8 mouse cellular contexts compared by ENCODE assay signal in genomic region chr8:119862390-119862734, GRCm38 (mm10). TPM values are rescaled to one million over a fixed set of nuclear protein-coding genes. Genes with fewer than 3 reads are reported as not detected.
DNase-seq lines count a peak whose midpoint lies in the region; ATAC-seq and TF ChIP-seq lines count a peak whose summit lies in the region.

No protein-coding gene starts in this region.

- no peak for TF ChIP-seq CTCF in cerebellum, adult 2 months (IDR thresholded peaks at IDR 0.05; ENCODE audit: borderline replicate concordance, insufficient read depth, low read depth, low read length)
- no peak for TF ChIP-seq CTCF in lung, postnatal 0 days (IDR thresholded peaks at IDR 0.05)
- no peak for TF ChIP-seq CTCF in olfactory bulb, adult 2 months (IDR thresholded peaks at IDR 0.05; ENCODE audit: insufficient read depth, low read depth, low read length)

- H3K9ac ChIP-seq in lung, postnatal 0 days (replicated peaks; ENCODE audit: low read depth): peak overlapping the region; percentile 63
- peak overlapping the region; percentile 60 for H3K9ac ChIP-seq in limb, embryonic 11.5 days (ENCODE audit: low read length)

- peak overlapping the region; percentile 97 for H3K4me2 ChIP-seq in lung, postnatal 0 days (replicated peaks; ENCODE audit: low read depth, low read length)
- H3K4me2 ChIP-seq in limb, embryonic 11.5 days (ENCODE audit: low read depth, severe bottlenecking): peak overlapping the region; percentile 91

- under 1% methylated on average over 19 of the region's 19 CpGs for WGBS in cerebellum, adult 2 months
- WGBS in lung, postnatal 0 days: under 1% methylated on average over 19 of the region's 19 CpGs
- WGBS in limb, embryonic 11.5 days: 1% methylated on average over 13 of the region's 19 CpGs
- WGBS in olfactory bulb, adult 2 months: 0% methylated on average over 19 of the region's 19 CpGs

- no peaks in the 10 kb centered on the region for H3K36me3 ChIP-seq in lung, postnatal 0 days (ENCODE audit: insufficient read depth, low read length)
- no peaks in the 10 kb centered on the region for H3K36me3 ChIP-seq in limb, embryonic 11.5 days (ENCODE audit: control insufficient read depth, insufficient read depth, low read length)

- H3K4me1 ChIP-seq in cerebellum, adult 2 months (ENCODE audit: control insufficient read depth, insufficient read depth, low read length): no peaks in the 10 kb centered on the region
- H3K4me1 ChIP-seq in lung, postnatal 0 days (ENCODE audit: insufficient read depth, low read depth, low read length): no peaks in the 10 kb centered on the region
- H3K4me1 ChIP-seq in limb, embryonic 11.5 days (ENCODE audit: control insufficient read depth, insufficient read depth, low read length): 0 out of 2 replicates have a peak, but pooled peaks cover 4% of the 10 kb centered on the region
- peaks cover 10% of the 10 kb centered on the region for H3K4me1 ChIP-seq in olfactory bulb, adult 2 months (ENCODE audit: control insufficient read depth, insufficient read depth, low read length)

- no peaks in the 10 kb centered on the region for H3K9me3 ChIP-seq in lung, postnatal 0 days (ENCODE audit: low read length)
- no peaks in the 10 kb centered on the region for H3K9me3 ChIP-seq in limb, embryonic 11.5 days (ENCODE audit: control insufficient read depth, low read length)

- peak overlapping the region; percentile 81 for H3K4me3 ChIP-seq in cerebellum, adult 2 months (replicated peaks; ENCODE audit: insufficient read depth, low read depth, low read length)
- H3K4me3 ChIP-seq in lung, postnatal 0 days (ENCODE audit: low read depth, low read length): peak overlapping the region; percentile 70
- H3K4me3 ChIP-seq in limb, embryonic 11.5 days (ENCODE audit: low read depth, low read length): peak overlapping the region; percentile 74
- peak overlapping the region; percentile 91 for H3K4me3 ChIP-seq in olfactory bulb, adult 2 months (ENCODE audit: insufficient read depth, low read depth, low read length)

- no peak for TF ChIP-seq EP300 in lung, postnatal 0 days (IDR thresholded peaks at IDR 0.05)

- peak overlapping the region; percentile 36 for H3K27ac ChIP-seq in cerebellum, adult 2 months (ENCODE audit: insufficient read depth, low read length)
- H3K27ac ChIP-seq in lung, postnatal 0 days (ENCODE audit: low read length): peak overlapping the region; percentile 57
- H3K27ac ChIP-seq in limb, embryonic 11.5 days (replicated peaks; ENCODE audit: low read depth, low read length): no peak overlapping the region
- H3K27ac ChIP-seq in olfactory bulb, adult 2 months (ENCODE audit: insufficient read depth, low read depth, low read length): no peak overlapping the region

- H3K27me3 ChIP-seq in cerebellum, adult 2 months (ENCODE audit: control insufficient read depth, insufficient read depth, low read length): no peaks in the 10 kb centered on the region
- H3K27me3 ChIP-seq in lung, postnatal 0 days (replicated peaks; ENCODE audit: insufficient read depth, low read length): no peaks in the 10 kb centered on the region
- peaks cover 7% of the 10 kb centered on the region for H3K27me3 ChIP-seq in limb, embryonic 11.5 days (ENCODE audit: control insufficient read depth, insufficient read depth, low read length)

- TF ChIP-seq POLR2A in cerebellum, adult 2 months (IDR thresholded peaks at IDR 0.05; ENCODE audit: borderline replicate concordance, insufficient read depth, low read length): no peak
- no peak; the same call in none of the 2 replicates for TF ChIP-seq POLR2A in olfactory bulb, adult 2 months (IDR thresholded peaks at IDR 0.05; ENCODE audit: insufficient read depth, low read depth, low read length)

- no peak for ATAC-seq in lung, postnatal 0 days
- ATAC-seq in limb, embryonic 11.5 days (ENCODE audit: insufficient number of reproducible peaks, low FRiP score, low TSS enrichment, low read depth): peak; percentile 69; the same call in 1 of the 2 replicates

- no peak for DNase-seq in cerebellum, adult 2 months
- DNase-seq in cerebellum, postnatal 25 days: no peak
- DNase-seq in lung, postnatal 0 days (ENCODE audit: low spot score): no peak
- no peak for DNase-seq in lung, postnatal 10 days
- no peak for DNase-seq in limb, embryonic 11.5 days (ENCODE audit: low spot score)
- DNase-seq in spleen, postnatal 36 days (ENCODE audit: low spot score in 2 of 2): no peak
- DNase-seq in left cerebral cortex, adult 11 months (ENCODE audit: low spot score): no peak

RNA-seq across cellular contexts. Expression of gene Klhl36, which starts 0.3 kb away (rescaled TPM):
- polyA plus RNA-seq in cerebellum, adult 2 months (2012; rRNA removed): 12.7 and 15.3 TPM in 2 replicates
- polyA plus RNA-seq in lung, postnatal 0 days (2015; fragmentation: Nextera tagmentation; extraction: Ambion mirVana): 11.4 and 11.6 TPM in 2 replicates
- polyA plus RNA-seq in limb, embryonic 11.5 days (2014; fragmentation: Nextera tagmentation; extraction: Ambion mirVana): 5.3 and 6.6 TPM in 2 replicates
- polyA plus RNA-seq in olfactory bulb, adult 2 months (2012; ENCODE audit: insufficient read depth, insufficient read length, low replicate concordance, missing spikeins): not detected in 2 replicates

RNA-seq across cellular contexts. Expression of gene Cotl1, which starts 22.0 kb away (rescaled TPM):
- polyA plus RNA-seq in cerebellum, adult 2 months (2012; rRNA removed): 149 and 156 TPM in 2 replicates
- 54.3 and 54.6 TPM in 2 replicates for polyA plus RNA-seq in lung, postnatal 0 days (2015; fragmentation: Nextera tagmentation; extraction: Ambion mirVana)
- polyA plus RNA-seq in limb, embryonic 11.5 days (2014; fragmentation: Nextera tagmentation; extraction: Ambion mirVana): 181 and 197 TPM in 2 replicates
- polyA plus RNA-seq in olfactory bulb, adult 2 months (2012; ENCODE audit: insufficient read depth, insufficient read length, low replicate concordance, missing spikeins): not detected in 2 replicates

RNA-seq across cellular contexts. Expression of gene Usp10, which starts 47.8 kb away (rescaled TPM):
- 96.4 and 110 TPM in 2 replicates for polyA plus RNA-seq in cerebellum, adult 2 months (2012; rRNA removed)
- polyA plus RNA-seq in lung, postnatal 0 days (2015; fragmentation: Nextera tagmentation; extraction: Ambion mirVana): 38.1 and 40.3 TPM in 2 replicates
- 162 and 173 TPM in 2 replicates for polyA plus RNA-seq in limb, embryonic 11.5 days (2014; fragmentation: Nextera tagmentation; extraction: Ambion mirVana)
- not detected in 2 replicates for polyA plus RNA-seq in olfactory bulb, adult 2 months (2012; ENCODE audit: insufficient read depth, insufficient read length, low replicate concordance, missing spikeins)

RNA-seq across cellular contexts. Expression of gene Gm20388, which starts 48.3 kb away (rescaled TPM):
- 18.7 and 24.4 TPM in 2 replicates for polyA plus RNA-seq in cerebellum, adult 2 months (2012; rRNA removed)
- not detected in 2 replicates for polyA plus RNA-seq in lung, postnatal 0 days (2015; fragmentation: Nextera tagmentation; extraction: Ambion mirVana)
- polyA plus RNA-seq in limb, embryonic 11.5 days (2014; fragmentation: Nextera tagmentation; extraction: Ambion mirVana): not detected in 2 replicates
- not detected in 2 replicates for polyA plus RNA-seq in olfactory bulb, adult 2 months (2012; ENCODE audit: insufficient read depth, insufficient read length, low replicate concordance, missing spikeins)

Comparison
In these comparisons a context has a peak if more than half of its experiments do, and no peak if none do; other contexts are left out.
1. H3K27ac ChIP-seq: peak in cerebellum, adult 2 months (single experiment) and lung, postnatal 0 days (single experiment); none in limb, embryonic 11.5 days (single experiment) and olfactory bulb, adult 2 months (single experiment).
2. RNA of gene Usp10, which starts 47.8 kb away (polyA plus RNA-seq): 162 to 173 TPM in limb, embryonic 11.5 days, 96.4 to 110 TPM in cerebellum, adult 2 months and 38.1 to 40.3 TPM in lung, postnatal 0 days; not detected in olfactory bulb, adult 2 months; every median in the first group is over 10 times any median in the second.
3. Peak in every context shown above with its lines, with median percentiles within 50 percentile points of each other: H3K4me3 ChIP-seq.